Mouse (Mus musculus): Measurements from ENCODE around the gene Naa15. TPM values are rescaled to one million over a fixed set of nuclear protein-coding genes. Genes with fewer than 3 reads are reported as not detected.
A peak's percentile ranks its signal among the peaks of the same experiment; 100 is the strongest.
"Not testable (repeated sequence)": the region's sequence is repeated elsewhere in the genome, so short reads cannot be mapped to it uniquely, and the experiment has no call there.

Naa15 gene
- polyA plus RNA-seq, 1 experiment from 2014 or later: 12.7 TPM

- peak within 1 kb of the TSS; percentile 69 for H3K4me2 ChIP-seq (replicated peaks; ENCODE audit: low read depth, low read length)
- H3K27ac ChIP-seq (ENCODE audit: low read length): no peak within 1 kb of the TSS
- H3K4me3 ChIP-seq (ENCODE audit: low read depth, low read length): peak within 1 kb of the TSS; percentile 46
- no peaks in the 10 kb centered on the region for H3K27me3 ChIP-seq (replicated peaks; ENCODE audit: insufficient read depth, low read length)
- TF ChIP-seq CTCF (IDR thresholded peaks at IDR 0.05) (peak; percentile 58), EP300 (IDR thresholded peaks at IDR 0.05) (no peak)
- 1% methylated on average over 41 of the region's 41 CpGs for WGBS
- H3K4me1 ChIP-seq (ENCODE audit: insufficient read depth, low read depth, low read length): no peaks in the 10 kb centered on the region
- H3K9ac ChIP-seq (replicated peaks; ENCODE audit: low read depth): no peak within 1 kb of the TSS
- no peaks in the 10 kb centered on the region for H3K9me3 ChIP-seq (ENCODE audit: low read length)
- ATAC-seq (peak; percentile 81), DNase-seq (ENCODE audit: low spot score) (peak; percentile 49)
- H3K36me3 ChIP-seq (ENCODE audit: insufficient read depth, low read length): no peaks in the 10 kb centered on the region
These were observed 18.5 kb upstream of the Naa15 start, which contains the start of gene Mgarp for GRCm38 (mm10) chr3:51396219-51397068. Mgarp (minus strand) TSS chr3:51396738.

- no peak for TF ChIP-seq CTCF (IDR thresholded peaks at IDR 0.05)
- no peak for TF ChIP-seq EP300 (IDR thresholded peaks at IDR 0.05)
- no peak overlapping the region for H3K27ac ChIP-seq (ENCODE audit: low read length)
- no peaks in the 10 kb centered on the region for H3K4me1 ChIP-seq (ENCODE audit: insufficient read depth, low read depth, low read length)
- no peaks in the 10 kb centered on the region for H3K36me3 ChIP-seq (ENCODE audit: insufficient read depth, low read length)
- no peak overlapping the region for H3K4me2 ChIP-seq (replicated peaks; ENCODE audit: low read depth, low read length)
- DNase-seq (ENCODE audit: low spot score) (no peak), ATAC-seq (no peak)
- H3K9ac ChIP-seq (replicated peaks; ENCODE audit: low read depth): no peak overlapping the region
- 55% methylated on average over 15 of the region's 15 CpGs for WGBS
- no peak overlapping the region for H3K4me3 ChIP-seq (ENCODE audit: low read depth, low read length)
- H3K9me3 ChIP-seq (ENCODE audit: low read length): no peaks in the 10 kb centered on the region
- no peaks in the 10 kb centered on the region for H3K27me3 ChIP-seq (replicated peaks; ENCODE audit: insufficient read depth, low read length)
These were observed 17.1 kb upstream of the Naa15 start for GRCm38 (mm10) chr3:51397700-51398299.

- TF ChIP-seq CTCF (IDR thresholded peaks at IDR 0.05) (no peak), EP300 (IDR thresholded peaks at IDR 0.05) (no peak)
- Histone ChIP-seq H3K9me3 (ENCODE audit: low read length) (no peaks in the 10 kb centered on the region), H3K4me3 (ENCODE audit: low read depth, low read length) (no peak overlapping the region), H3K27me3 (replicated peaks; ENCODE audit: insufficient read depth, low read length) (no peaks in the 10 kb centered on the region), H3K9ac (replicated peaks; ENCODE audit: low read depth) (no peak overlapping the region), H3K4me2 (replicated peaks; ENCODE audit: low read depth, low read length) (no peak overlapping the region), H3K36me3 (ENCODE audit: insufficient read depth, low read length) (no peaks in the 10 kb centered on the region), H3K27ac (ENCODE audit: low read length) (no peak overlapping the region), H3K4me1 (ENCODE audit: insufficient read depth, low read depth, low read length) (no peaks in the 10 kb centered on the region)
- WGBS: 28% methylated on average over 3 of the region's 3 CpGs
- no peak for DNase-seq (ENCODE audit: low spot score)
- ATAC-seq: no peak
These were observed 16.3 kb upstream of the Naa15 start for GRCm38 (mm10) chr3:51398667-51399066.

DNA sequence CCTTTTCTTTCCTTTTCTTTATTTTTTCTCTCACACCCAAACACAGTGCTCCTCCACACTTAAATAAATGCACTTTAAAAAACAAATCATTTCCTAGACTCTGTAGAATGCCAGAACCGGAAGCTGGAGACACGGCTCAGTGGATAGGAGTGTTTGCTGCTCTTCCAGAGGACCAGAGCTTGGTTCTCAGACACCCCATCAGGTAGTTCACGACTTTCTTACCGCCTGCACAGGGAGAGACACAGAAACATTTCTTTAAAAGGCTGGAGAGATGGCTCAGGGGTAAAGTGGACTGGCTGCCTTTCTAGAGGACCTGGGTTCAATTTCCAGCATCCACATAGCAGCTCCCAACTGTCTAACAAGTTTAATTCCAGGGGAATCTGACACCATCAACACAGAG is 15.4 kb upstream of the Naa15 start:
- H3K4me2 ChIP-seq (replicated peaks; ENCODE audit: low read depth, low read length): no peak overlapping the region
- no peaks in the 10 kb centered on the region for H3K27me3 ChIP-seq (replicated peaks; ENCODE audit: insufficient read depth, low read length)
- H3K4me1 ChIP-seq (ENCODE audit: insufficient read depth, low read depth, low read length): no peaks in the 10 kb centered on the region
- H3K9ac ChIP-seq (replicated peaks; ENCODE audit: low read depth): no peak overlapping the region
- ATAC-seq (no peak), DNase-seq (ENCODE audit: low spot score) (no peak)
- no peaks in the 10 kb centered on the region for H3K36me3 ChIP-seq (ENCODE audit: insufficient read depth, low read length)
- TF ChIP-seq CTCF (IDR thresholded peaks at IDR 0.05) (no peak), EP300 (IDR thresholded peaks at IDR 0.05) (no peak)
- 38% methylated on average over 4 of the region's 4 CpGs for WGBS
- no peaks in the 10 kb centered on the region for H3K9me3 ChIP-seq (ENCODE audit: low read length)
- no peak overlapping the region for H3K4me3 ChIP-seq (ENCODE audit: low read depth, low read length)
- H3K27ac ChIP-seq (ENCODE audit: low read length): no peak overlapping the region

GRCm38 (mm10) chr3:51400682-51401081 is 14.3 kb upstream of the Naa15 start:
- TF ChIP-seq EP300 (IDR thresholded peaks at IDR 0.05) (no peak), CTCF (IDR thresholded peaks at IDR 0.05) (no peak)
- H3K27me3 ChIP-seq (replicated peaks; ENCODE audit: insufficient read depth, low read length): no peaks in the 10 kb centered on the region
- no peak overlapping the region for H3K4me2 ChIP-seq (replicated peaks; ENCODE audit: low read depth, low read length)
- no peak overlapping the region for H3K4me3 ChIP-seq (ENCODE audit: low read depth, low read length)
- ATAC-seq: no peak
- no peak overlapping the region for H3K9ac ChIP-seq (replicated peaks; ENCODE audit: low read depth)
- H3K9me3 ChIP-seq (ENCODE audit: low read length): no peaks in the 10 kb centered on the region
- H3K4me1 ChIP-seq (ENCODE audit: insufficient read depth, low read depth, low read length): no peaks in the 10 kb centered on the region
- no peak for DNase-seq (ENCODE audit: low spot score)
- no peaks in the 10 kb centered on the region for H3K36me3 ChIP-seq (ENCODE audit: insufficient read depth, low read length)
- WGBS: 73% methylated on average over 10 of the region's 10 CpGs
- no peak overlapping the region for H3K27ac ChIP-seq (ENCODE audit: low read length)

GRCm38 (mm10) chr3:51402054-51402453 is 12.9 kb upstream of the Naa15 start:
- H3K27ac ChIP-seq (ENCODE audit: low read length); DNase-seq (ENCODE audit: low spot score); H3K27me3 ChIP-seq (replicated peaks; ENCODE audit: insufficient read depth, low read length); H3K9ac ChIP-seq (replicated peaks; ENCODE audit: low read depth); ATAC-seq; H3K4me3 ChIP-seq (ENCODE audit: low read depth, low read length); H3K36me3 ChIP-seq (ENCODE audit: insufficient read depth, low read length); H3K9me3 ChIP-seq (ENCODE audit: low read length); H3K4me1 ChIP-seq (ENCODE audit: insufficient read depth, low read depth, low read length); H3K4me2 ChIP-seq (replicated peaks; ENCODE audit: low read depth, low read length): not testable (repeated sequence)
- WGBS: 61% methylated on average over 4 of the region's 4 CpGs
